Mouse (Mus musculus) large intestine, adult 2 months (tissue): ENCODE data around the gene Pard3. TPM values are rescaled to one million over a fixed set of nuclear protein-coding genes. Genes with fewer than 3 reads are reported as not detected.
"Not testable (repeated sequence)": the region's sequence is repeated elsewhere in the genome, so short reads cannot be mapped to it uniquely, and the experiment has no call there.

Experiments
- DNase-seq: peaks from one replicate; pipeline ENCODE4 v3.0.0-alpha.2; 2012; ENCODE audit warnings: low read depth, low spot score
- WGBS: fragments of 180-500 bp; shearing (Covaris S2); methylation state at CpG from one replicate; pipeline ENCODE4 v1.1.7; 2018; 5-methylcytosine and 5-hydroxymethylcytosine counted together
- polyA plus RNA-seq: library from polyadenylated mRNA; depleted of rRNA; stranded (reverse); fragments of >200 nt; gene quantifications from 2 replicates; pipeline ENCODE4 v1.2.3, GENCODE M21; 2012

The Pard3 gene
- polyA plus RNA-seq, 1 experiment, result 19.0 TPM

- no peak for DNase-seq
- 39% methylated on average over 2 of the region's 2 CpGs for WGBS
Observed at GRCm38 (mm10) chr8:127168496-127168895, 104.8 kb downstream of the Pard3 start.

GRCm38 (mm10) chr8:127169361-127169760 lies 105.7 kb downstream of the Pard3 start:
- WGBS, result 98% methylated on average over 5 of the region's 5 CpGs
- no peak for DNase-seq

GRCm38 (mm10) chr8:127170372-127170771 lies 106.7 kb downstream of the Pard3 start:
- 66% methylated on average over 2 of the region's 2 CpGs for WGBS
- DNase-seq, result not testable (repeated sequence)

GRCm38 (mm10) chr8:127170930-127171329 lies 107.2 kb downstream of the Pard3 start:
- WGBS, result 81% methylated on average over 3 of the region's 3 CpGs
- DNase-seq, result no peak

GRCm38 (mm10) chr8:127173483-127173882 lies 109.8 kb downstream of the Pard3 start:
- 57% methylated on average over 5 of the region's 5 CpGs for WGBS
- DNase-seq, result no peak

GRCm38 (mm10) chr8:127174411-127174810 lies 110.7 kb downstream of the Pard3 start:
- no peak for DNase-seq
- 70% methylated on average over 6 of the region's 6 CpGs for WGBS

- DNase-seq, result no peak
- 29% methylated on average over 6 of the region's 6 CpGs for WGBS
Observed at GRCm38 (mm10) chr8:127175160-127175836, 111.6 kb downstream of the Pard3 start.

- 35% methylated on average over 4 of the region's 4 CpGs for WGBS
Observed at GRCm38 (mm10) chr8:127178634-127179033, 114.9 kb downstream of the Pard3 start.

GRCm38 (mm10) chr8:127181246-127181645 lies 117.6 kb downstream of the Pard3 start:
- 84% methylated on average over 3 of the region's 3 CpGs for WGBS
- DNase-seq, result no peak

More at GRCm38 (mm10) chr8:127178634-127179033, 114.9 kb downstream of the Pard3 start:
- DNase-seq, result peak; percentile 33

GRCm38 (mm10) chr8:127182065-127182464 lies 118.4 kb downstream of the Pard3 start:
- 81% methylated on average over 3 of the region's 3 CpGs for WGBS
- DNase-seq, result no peak

GRCm38 (mm10) chr8:127183533-127183932 lies 119.8 kb downstream of the Pard3 start:
- DNase-seq, result no peak
- WGBS, result 20% methylated on average over 2 of the region's 2 CpGs

GRCm38 (mm10) chr8:127184025-127184424 lies 120.3 kb downstream of the Pard3 start:
- peak; percentile 33 for DNase-seq
- 11% methylated on average over 4 of the region's 4 CpGs for WGBS

GRCm38 (mm10) chr8:127185897-127186296 lies 122.2 kb downstream of the Pard3 start:
- no peak for DNase-seq
- 57% methylated on average over 7 of the region's 7 CpGs for WGBS

- no peak for DNase-seq
Observed at GRCm38 (mm10) chr8:127188671-127189070, 125.0 kb downstream of the Pard3 start.

- no peak for DNase-seq
- 45% methylated on average over 7 of the region's 7 CpGs for WGBS
Observed at GRCm38 (mm10) chr8:127190350-127190749, 126.7 kb downstream of the Pard3 start.

- DNase-seq, result peak; percentile 28
- 28% methylated on average over 5 of the region's 5 CpGs for WGBS
Observed at GRCm38 (mm10) chr8:127191387-127191786, 127.7 kb downstream of the Pard3 start.

- 35% methylated on average over 6 of the region's 6 CpGs for WGBS
- DNase-seq, result no peak
Observed at GRCm38 (mm10) chr8:127191824-127192223, 128.1 kb downstream of the Pard3 start.

- WGBS, result 93% methylated on average over 10 of the region's 10 CpGs
- DNase-seq, result no peak
Observed at GRCm38 (mm10) chr8:127192331-127192730, 128.6 kb downstream of the Pard3 start.

- 69% methylated on average over 6 of the region's 6 CpGs for WGBS
- DNase-seq, result no peak
Observed at GRCm38 (mm10) chr8:127193375-127193774, 129.7 kb downstream of the Pard3 start.

GRCm38 (mm10) chr8:127194786-127195407 lies 131.2 kb downstream of the Pard3 start:
- 87% methylated on average over 15 of the region's 15 CpGs for WGBS
- no peak for DNase-seq

GRCm38 (mm10) chr8:127196505-127197265 lies 133.0 kb downstream of the Pard3 start:
- 72% methylated on average over 13 of the region's 13 CpGs for WGBS
- DNase-seq, result no peak
